Mouse (Mus musculus) left cerebral cortex, adult 2 months (tissue): Measurements from ENCODE around the gene LTO1. TPM values are rescaled to one million over a fixed set of nuclear protein-coding genes. Genes with fewer than 3 reads are reported as not detected.

ENCODE experiments used
- DNase-seq, 2 experiments: peaks; one replicate each; pipeline ENCODE4 v3.0.0; 2021 to 2022; ENCODE audit warnings: low spot score in 2 of 2, mixed read lengths in 1 of 2; ENCODE audit errors: extremely low spot score in 1 of 2
- H3K27ac ChIP-seq: fragments of 200-600 bp; 2 replicates; pipeline ENCODE4 v1.8.1; 2022
- H3K4me3 ChIP-seq: fragments of 200-600 bp; 2 replicates; pipeline ENCODE4 v1.8.1; 2022
- CTCF ChIP-seq: fragments of 200-600 bp; IDR thresholded peaks from 2 replicates; pipeline ENCODE4 v1.8.1; 2022; ENCODE audit warnings: antibody characterized with exemption, mild to moderate bottlenecking, moderate library complexity
- intact Hi-C: fragments of 180-260 bp; cut with DNase I; formaldehyde crosslinking; loops from one replicate; pipeline ENCODE4 v1.15.1; 2025
- total RNA-seq, 2 experiments: library from RNA; stranded (reverse); gene quantifications; 2 replicates each; pipeline ENCODE4 v1.2.3; 2021

The LTO1 gene
- total RNA-seq, 2 experiments from 2014 or later = 26.4 to 27.8 TPM

- no peak overlapping the region for H3K27ac ChIP-seq
- DNase-seq = no peak
- intact Hi-C loops = loop anchor here (5.0 kb wide), 1 partner anchor 441 kb away; the partner anchor contains the start of gene Cttn
- TF ChIP-seq CTCF = no peak
- no peak overlapping the region for H3K4me3 ChIP-seq
These were observed 2.0 kb upstream of the LTO1 start for GRCm38 (mm10) chr7:144912897-144913296.

GRCm38 (mm10) chr7:144914296-144914947, 478 bp upstream of the LTO1 start:
- DNase-seq = peak; percentile 86
- H3K4me3 ChIP-seq = peak overlapping the region; percentile 94
- peak overlapping the region; percentile 89 for H3K27ac ChIP-seq
- intact Hi-C loops = loop anchor here (5.0 kb wide), 1 partner anchor 442 kb away; the partner anchor contains the start of gene Cttn
- peak; percentile 55 for TF ChIP-seq CTCF

GRCm38 (mm10) chr7:144918823-144919222, 3.9 kb downstream of the LTO1 start:
- no peak overlapping the region for H3K27ac ChIP-seq
- TF ChIP-seq CTCF = peak; percentile 35
- no peak overlapping the region for H3K4me3 ChIP-seq
- DNase-seq = no peak
- intact Hi-C loops = no loop called here

- Histone ChIP-seq H3K4me3 (no peak overlapping the region), H3K27ac (no peak overlapping the region)
- intact Hi-C loops = no loop called here
- DNase-seq = no peak
- TF ChIP-seq CTCF = no peak
These were observed 12.7 kb downstream of the LTO1 start for GRCm38 (mm10) chr7:144927591-144927990.

GRCm38 (mm10) chr7:144928009-144928888, 13.3 kb downstream of the LTO1 start:
- DNase-seq = no peak
- H3K27ac ChIP-seq = no peak overlapping the region
- H3K4me3 ChIP-seq = no peak overlapping the region
- intact Hi-C loops = no loop called here
- TF ChIP-seq CTCF = no peak

GRCm38 (mm10) chr7:144928889-144929210, 13.9 kb downstream of the LTO1 start:
- intact Hi-C loops = no loop called here

GRCm38 (mm10) chr7:144929506-144929905, 14.6 kb downstream of the LTO1 start:
- intact Hi-C loops = no loop called here
- Histone ChIP-seq H3K27ac (no peak overlapping the region), H3K4me3 (no peak overlapping the region)
- DNase-seq = no peak
- TF ChIP-seq CTCF = no peak

More at GRCm38 (mm10) chr7:144928889-144929210, 13.9 kb downstream of the LTO1 start:
- no peak for DNase-seq
- H3K27ac ChIP-seq = no peak overlapping the region
- H3K4me3 ChIP-seq = no peak overlapping the region
- no peak for TF ChIP-seq CTCF

GRCm38 (mm10) chr7:144929931-144930330, 15.0 kb downstream of the LTO1 start:
- TF ChIP-seq CTCF = no peak
- no peak for DNase-seq
- H3K27ac ChIP-seq = no peak overlapping the region
- no peak overlapping the region for H3K4me3 ChIP-seq
- intact Hi-C loops = no loop called here

- no peak for DNase-seq
- intact Hi-C loops = no loop called here
- TF ChIP-seq CTCF = peak; percentile 52
- no peak overlapping the region for H3K27ac ChIP-seq
- no peak overlapping the region for H3K4me3 ChIP-seq
These were observed 16.9 kb downstream of the LTO1 start for GRCm38 (mm10) chr7:144931778-144932177.

GRCm38 (mm10) chr7:144932389-144932937, 17.6 kb downstream of the LTO1 start:
- TF ChIP-seq CTCF = no peak
- Histone ChIP-seq H3K27ac (no peak overlapping the region; the same call in 1 of the 2 replicates), H3K4me3 (no peak overlapping the region)
- intact Hi-C loops = no loop called here
- DNase-seq = no peak

GRCm38 (mm10) chr7:144933336-144933735, 18.4 kb downstream of the LTO1 start:
- Histone ChIP-seq H3K27ac (no peak overlapping the region), H3K4me3 (no peak overlapping the region)
- no peak for DNase-seq
- TF ChIP-seq CTCF = no peak
- intact Hi-C loops = no loop called here

GRCm38 (mm10) chr7:144933796-144934195, 18.9 kb downstream of the LTO1 start:
- intact Hi-C loops = no loop called here
- Histone ChIP-seq H3K27ac (no peak overlapping the region), H3K4me3 (no peak overlapping the region)
- no peak for DNase-seq
- no peak for TF ChIP-seq CTCF
